Mouse (Mus musculus) liver, embryonic 14.5 days (tissue): ENCODE measurements around the gene T2.

Source experiments
- CTCF ChIP-seq: IDR thresholded peaks from 2 replicates; pipeline ENCODE4 v1.5.1; 2016; ENCODE audit warnings: antibody characterized with exemption, low read depth, control low read depth
- EP300 ChIP-seq: IDR thresholded peaks from 2 replicates; pipeline ENCODE4 v1.6.1; 2016; ENCODE audit warnings: antibody characterized with exemption, low read depth

DNA sequence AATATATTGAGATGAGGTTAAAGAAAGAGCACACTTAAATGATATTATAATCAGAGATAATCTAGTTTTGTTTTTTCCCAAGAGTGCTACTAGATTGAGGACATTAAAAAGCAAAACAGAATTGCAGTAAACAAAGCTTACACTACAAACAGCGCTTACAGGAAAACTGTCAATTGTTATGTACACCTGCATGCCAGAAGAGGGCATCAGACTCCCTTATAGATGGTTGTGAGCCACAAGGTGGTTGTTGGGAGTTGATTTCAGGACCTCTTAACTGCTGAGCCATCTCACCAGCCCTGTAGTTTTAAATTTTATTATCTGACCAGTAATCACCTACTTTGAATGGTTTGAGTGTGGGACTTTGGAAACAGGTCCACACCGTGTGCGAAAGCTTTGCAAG lies 92.5 kb downstream of the T2 start:
- TF ChIP-seq EP300 = no peak
- TF ChIP-seq CTCF = no peak
